Mouse (Mus musculus) ovary, adult 18-20 months (tissue): ENCODE measurements around the gene Edc3.

Experiments used
- DNase-seq: peaks from one replicate; pipeline ENCODE4 v3.0.0; 2022; ENCODE audit warnings: low spot score, mixed read lengths

Edc3 gene

DNA sequence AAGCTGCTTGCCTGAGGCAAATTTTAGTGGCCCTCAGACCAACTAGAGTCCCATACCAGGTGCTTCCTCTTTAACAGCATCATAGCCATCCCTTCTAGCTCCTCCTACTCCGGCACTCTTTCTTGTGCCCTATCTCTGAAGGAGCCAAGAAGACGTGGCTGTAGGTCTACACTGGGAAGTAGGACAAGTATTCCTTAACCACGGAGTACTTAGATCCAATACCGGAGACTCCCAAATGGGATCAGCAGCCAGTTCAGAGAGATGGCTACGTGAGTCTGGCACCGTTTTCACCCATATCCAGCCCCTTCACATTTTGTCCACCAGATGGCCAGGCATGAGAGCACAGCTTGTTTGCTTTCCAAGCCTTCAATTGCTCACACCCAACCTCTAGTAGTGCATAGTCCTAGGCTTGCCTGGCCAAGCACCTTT, 54.2 kb downstream of the Edc3 start:
- DNase-seq, result no peak

DNA sequence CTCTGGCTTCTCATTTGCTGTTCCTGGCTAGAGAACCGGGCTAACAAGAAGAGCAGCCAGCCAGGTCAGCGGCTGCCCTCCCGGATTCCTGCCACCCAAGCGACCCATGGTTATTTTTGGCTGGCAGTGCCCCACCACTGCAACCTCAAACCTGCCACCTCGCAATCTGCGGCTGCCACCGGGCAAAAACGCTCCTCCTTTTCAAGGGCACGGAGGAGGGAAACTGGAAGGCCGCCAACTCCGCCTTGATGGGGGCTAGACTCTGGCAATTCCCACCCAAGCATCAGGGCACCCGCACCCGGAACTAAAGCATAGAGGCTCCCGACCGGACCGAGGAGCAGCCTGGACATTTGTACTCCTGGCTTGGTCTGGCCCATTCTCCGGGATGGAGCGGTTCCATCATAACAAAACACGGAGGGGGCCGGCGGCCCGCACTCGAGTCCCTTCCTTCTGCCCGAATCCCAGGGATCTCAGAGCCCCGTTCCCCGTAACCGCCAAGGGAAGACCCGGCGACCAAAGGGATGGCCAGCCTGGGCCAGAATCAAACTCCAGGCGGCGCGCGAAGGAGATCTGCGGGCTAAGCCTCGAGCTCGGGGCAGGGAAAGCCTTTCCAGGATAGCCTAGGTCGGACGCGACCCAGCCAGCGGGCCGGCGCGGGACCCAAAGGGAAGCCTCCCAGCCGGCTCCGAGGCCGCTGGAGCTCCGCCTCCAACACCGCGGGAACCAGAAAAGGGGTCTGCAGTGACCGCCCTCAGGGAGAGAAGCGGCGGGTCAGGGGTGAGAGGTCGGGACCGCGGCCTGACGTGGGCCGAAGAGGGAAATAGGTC, 56.0 kb downstream of the Edc3 start:
- peak; percentile 73 for DNase-seq

- DNase-seq, result peak; percentile 92
These were observed 56.6 kb downstream of the Edc3 start for GRCm38 (mm10) chr9:57764974-57765363.

DNA sequence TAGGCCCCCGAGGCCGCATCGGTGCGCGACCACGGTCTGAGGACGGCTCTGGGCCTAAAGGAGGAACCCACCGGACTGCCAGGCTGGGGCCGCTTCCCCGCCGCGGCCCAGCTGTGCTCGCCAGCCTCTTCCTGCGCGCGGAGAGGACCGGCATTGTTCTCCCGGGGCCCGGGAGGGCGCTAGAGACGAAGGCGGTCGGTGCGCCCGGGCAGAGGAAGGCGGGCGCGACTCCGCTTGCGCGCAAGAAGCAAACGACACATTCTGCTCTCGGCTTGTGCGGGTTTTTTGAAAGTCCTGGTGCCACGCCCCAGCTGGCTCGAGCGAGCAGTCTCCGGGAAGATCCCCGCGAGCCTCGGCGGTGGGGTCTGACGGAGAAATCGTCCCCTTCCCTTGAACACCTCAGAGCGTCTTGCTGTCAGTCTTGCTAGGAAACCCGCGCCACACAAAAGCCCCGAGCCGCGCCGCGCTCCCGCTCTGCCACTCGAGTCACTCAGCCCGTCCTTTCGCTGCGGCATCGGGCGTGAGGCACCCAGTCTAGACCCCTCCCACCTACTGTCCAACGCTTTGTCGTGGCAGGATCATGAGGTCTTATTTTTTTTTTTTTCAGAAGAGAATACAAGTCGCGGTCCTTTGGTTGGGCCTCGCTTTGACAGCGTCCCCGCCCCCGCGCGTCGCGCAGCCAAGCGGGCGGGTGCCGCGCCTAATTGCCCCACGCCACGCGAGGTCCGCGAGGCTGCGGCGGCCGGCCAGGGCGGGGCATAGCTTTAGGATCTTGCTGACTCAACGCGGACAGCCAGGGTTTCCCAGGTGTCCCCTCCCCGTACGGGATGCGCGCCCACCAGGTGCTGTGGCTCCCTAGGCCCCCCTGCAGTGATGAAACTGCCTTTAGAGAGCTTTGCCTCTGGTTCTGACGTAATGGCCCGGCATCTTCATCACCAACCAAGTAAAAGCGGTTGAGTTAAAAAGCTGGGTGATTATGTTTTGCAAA, 57.3 kb downstream of the Edc3 start, which contains the start of gene Clk3:
TSS of gene Clk3 (minus strand) at position 497 of the 988 bp plus-strand sequence.
- peak; percentile 61 for DNase-seq

DNA sequence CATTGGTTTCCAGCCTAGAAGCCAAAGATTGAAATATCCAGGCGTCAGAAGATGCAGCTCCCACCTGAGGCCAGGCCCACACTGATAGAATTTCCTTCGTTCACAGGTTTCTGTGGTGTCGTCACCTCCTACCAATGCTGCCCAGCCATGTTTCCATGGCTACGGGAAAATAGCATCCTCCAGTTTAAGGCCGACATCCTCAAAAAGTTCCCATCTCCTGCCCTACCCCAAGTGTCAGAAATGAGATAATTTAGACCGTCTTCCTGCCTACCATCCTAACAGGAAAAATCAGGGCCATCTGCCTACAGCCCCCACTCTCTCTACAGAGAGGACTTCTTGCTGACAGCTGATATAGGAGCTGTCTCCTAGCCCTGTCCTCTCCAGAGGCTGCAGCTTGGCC, 58.1 kb downstream of the Edc3 start:
- no peak for DNase-seq

- no peak for DNase-seq
These were observed 58.9 kb downstream of the Edc3 start for GRCm38 (mm10) chr9:57767231-57767630.

GRCm38 (mm10) chr9:57769539-57770069, 61.3 kb downstream of the Edc3 start:
- no peak for DNase-seq

- DNase-seq, result no peak
These were observed 61.9 kb downstream of the Edc3 start for GRCm38 (mm10) chr9:57770214-57770613.

DNA sequence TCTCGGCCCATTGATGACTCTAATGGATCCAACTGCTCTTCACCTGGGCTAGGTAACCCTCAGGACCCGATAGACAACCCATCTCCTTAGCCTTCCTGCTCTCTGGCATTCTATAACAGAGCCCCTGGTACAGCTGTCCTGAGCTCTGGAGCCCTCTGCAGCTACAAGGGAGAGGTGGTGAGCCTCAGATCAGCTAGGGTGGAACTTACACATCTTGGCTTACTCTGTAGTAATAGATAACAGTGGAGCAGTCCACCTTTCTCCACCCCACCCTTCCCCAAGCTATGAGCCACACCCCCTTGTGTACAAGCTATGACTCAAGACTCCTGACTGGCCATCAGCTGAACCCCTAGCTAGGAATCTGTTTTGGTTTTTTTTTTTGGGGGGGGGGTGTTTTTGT, 62.5 kb downstream of the Edc3 start:
- no peak for DNase-seq

GRCm38 (mm10) chr9:57773754-57774153, 65.4 kb downstream of the Edc3 start:
- no peak for DNase-seq

DNA sequence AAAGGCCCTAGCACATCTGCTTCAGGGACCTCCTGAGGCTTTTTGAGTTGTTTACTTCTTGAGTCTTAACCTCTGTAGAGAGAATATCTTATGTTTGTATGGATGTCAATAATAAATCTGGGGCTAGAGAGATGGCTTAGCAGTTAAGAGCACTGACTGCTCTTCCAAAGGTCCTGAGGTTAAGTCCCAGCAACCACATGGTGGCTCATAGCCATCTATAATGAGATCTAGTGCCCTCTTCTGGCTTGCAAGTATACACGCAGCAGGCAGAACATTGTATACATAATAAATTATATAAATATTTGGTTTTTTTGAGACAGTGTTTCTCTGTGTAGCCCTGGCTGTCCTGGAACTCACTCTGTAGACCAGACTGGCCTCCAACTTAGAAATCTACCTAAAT, 65.8 kb downstream of the Edc3 start:
- no peak for DNase-seq

DNA sequence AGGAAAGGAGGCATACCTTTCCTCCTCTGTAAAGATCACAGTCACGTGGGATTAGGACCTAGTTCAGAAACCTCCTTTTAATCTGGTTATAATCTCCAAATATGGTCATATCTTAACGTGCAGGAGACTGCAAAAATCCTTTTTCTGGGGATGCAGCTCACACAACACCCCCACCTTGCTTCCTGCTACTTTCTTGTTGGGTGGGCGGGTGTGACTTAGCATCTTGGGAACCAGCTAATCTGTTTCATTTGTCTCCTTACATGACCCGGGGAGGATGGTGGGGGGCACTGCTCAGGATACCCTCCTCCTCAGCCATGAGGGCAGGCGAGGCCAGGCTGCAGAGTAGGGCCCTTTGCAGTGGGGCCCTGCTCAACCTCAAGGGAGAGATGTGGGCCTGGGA, 66.7 kb downstream of the Edc3 start:
- no peak for DNase-seq

DNA sequence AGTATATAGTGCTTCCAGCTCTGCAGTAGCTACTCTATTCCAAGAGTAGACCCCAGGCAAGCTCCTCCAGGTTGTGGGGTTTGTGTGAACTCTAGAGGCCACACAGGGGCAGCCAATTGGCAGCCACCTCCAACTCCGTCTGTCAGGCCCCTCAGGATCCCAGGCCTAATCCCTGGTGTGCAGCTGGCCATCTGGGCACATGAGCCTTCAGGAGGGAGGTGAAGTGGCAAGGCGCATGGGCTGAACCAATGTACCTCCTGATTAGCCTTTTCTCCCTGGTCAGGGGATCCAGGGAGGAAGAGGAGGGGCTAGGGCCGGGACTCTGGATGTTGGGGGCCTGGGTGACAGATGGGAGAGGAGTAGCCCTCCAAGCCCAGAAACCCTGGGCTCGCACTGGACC, 67.4 kb downstream of the Edc3 start:
- no peak for DNase-seq

GRCm38 (mm10) chr9:57782656-57783055, 74.3 kb downstream of the Edc3 start:
- no peak for DNase-seq

DNA sequence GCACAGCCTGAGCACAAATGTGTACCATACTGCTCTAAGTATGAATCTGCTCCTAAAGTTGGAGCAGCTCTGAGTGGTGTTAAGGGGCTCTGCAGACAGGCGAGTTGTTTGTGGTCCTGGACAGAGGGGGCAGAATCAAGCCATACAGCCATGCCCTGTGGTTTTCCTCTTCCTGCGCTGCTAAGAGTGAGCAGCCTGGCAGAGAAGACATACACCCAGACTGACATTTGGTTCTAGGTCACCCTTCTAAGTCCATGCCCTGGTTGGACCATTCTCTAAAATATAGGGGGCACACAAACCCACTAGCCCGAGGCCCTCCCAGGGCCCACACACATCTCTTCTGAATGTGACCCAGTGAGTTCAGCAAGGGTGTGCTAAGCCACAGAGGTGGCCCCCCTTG, 81.4 kb downstream of the Edc3 start:
- no peak for DNase-seq

- no peak for DNase-seq
These were observed 89.1 kb downstream of the Edc3 start for GRCm38 (mm10) chr9:57797456-57797855.

GRCm38 (mm10) chr9:57798725-57799253, 90.4 kb downstream of the Edc3 start:
- no peak for DNase-seq

GRCm38 (mm10) chr9:57800325-57800975, 92.1 kb downstream of the Edc3 start:
- no peak for DNase-seq
